Mouse (Mus musculus): ENCODE results near the gene Nav2.
A peak's percentile ranks its signal among the peaks of the same experiment; 100 is the strongest.

DNA sequence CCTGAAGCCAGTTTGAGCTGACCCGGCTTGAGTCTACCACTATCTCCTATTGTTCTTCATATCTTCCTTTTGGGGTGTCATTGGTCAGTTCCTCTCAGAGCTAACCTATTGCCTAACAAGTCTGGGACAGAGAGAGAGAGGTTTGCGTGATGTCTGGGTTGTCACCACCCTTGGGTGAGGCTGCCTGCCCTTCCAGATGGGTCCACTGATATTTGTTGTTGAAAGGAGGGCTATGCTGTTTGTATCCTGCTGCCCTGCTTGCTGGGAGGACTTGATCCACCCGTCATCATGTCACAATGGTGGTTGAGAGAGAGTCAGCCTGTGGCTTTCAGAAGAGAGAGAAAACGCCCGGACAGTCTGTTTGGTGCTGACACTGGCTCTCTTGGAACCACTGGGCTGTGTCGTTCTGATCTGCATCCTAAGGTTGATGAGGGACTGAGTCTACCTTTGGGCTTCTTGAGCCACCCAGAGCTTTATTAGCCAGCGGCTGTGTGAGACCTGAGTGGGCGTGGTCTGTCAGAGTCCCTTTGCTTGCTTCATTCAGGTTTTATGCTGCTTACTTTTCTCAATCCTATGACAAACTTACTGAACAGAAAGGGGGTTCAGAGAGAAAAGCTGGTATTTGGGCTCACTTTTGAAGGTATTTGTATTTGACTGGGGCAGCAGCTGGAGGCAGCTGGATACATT, 441.9 kb downstream of the Nav2 start:
- TF ChIP-seq CTCF (IDR thresholded peaks at IDR 0.05; ENCODE audit: low read depth, low read length) = no peak
- TF ChIP-seq POLR2A (IDR thresholded peaks at IDR 0.05; ENCODE audit: insufficient read depth, low read length) = no peak
- TF ChIP-seq EP300 (IDR thresholded peaks at IDR 0.05; ENCODE audit: insufficient read depth, low read depth, low read length) = 0 out of 2 replicates have a peak, but pooled peaks have one; percentile 10

Measured in ES-Bruce4 (cell line).